Mouse (Mus musculus): ENCODE measurements around the gene Gm11172. TPM values are rescaled to one million over a fixed set of nuclear protein-coding genes. Genes with fewer than 3 reads are reported as not detected.

The Gm11172 gene
- polyA plus RNA-seq, 1 experiment from 2014 or later = not detected

- 87% methylated on average over 8 of the region's 8 CpGs for WGBS
Observed at GRCm38 (mm10) chr16:10773543-10773942, 39.2 kb upstream of the Gm11172 start.

GRCm38 (mm10) chr16:10774726-10775125 is 38.0 kb upstream of the Gm11172 start:
- WGBS = 73% methylated on average over 4 of the region's 4 CpGs

More at GRCm38 (mm10) chr16:10773543-10773942, 39.2 kb upstream of the Gm11172 start:
- Histone ChIP-seq H3K27me3 (ENCODE audit: control insufficient read depth, insufficient read depth, low read length) (no peaks in the 10 kb centered on the region), H3K9me3 (ENCODE audit: control insufficient read depth, low read length) (no peaks in the 10 kb centered on the region), H3K27ac (ENCODE audit: low read depth, low read length) (no peak overlapping the region), H3K36me3 (ENCODE audit: control insufficient read depth, insufficient read depth, low read length) (no peaks in the 10 kb centered on the region), H3K4me2 (replicated peaks; ENCODE audit: low read depth, low read length) (no peak overlapping the region), H3K9ac (ENCODE audit: low read depth, low read length) (no peak overlapping the region), H3K4me3 (ENCODE audit: low read length) (no peak overlapping the region), H3K4me1 (ENCODE audit: control insufficient read depth, insufficient read depth, low read length) (peaks cover 14% of the 10 kb centered on the region; the same call in 1 of the 2 replicates)
- no peak for ATAC-seq (ENCODE audit: low FRiP score, low TSS enrichment)

GRCm38 (mm10) chr16:10776322-10776721 is 36.4 kb upstream of the Gm11172 start:
- no peak for ATAC-seq (ENCODE audit: low FRiP score, low TSS enrichment)
- no peaks in the 10 kb centered on the region for H3K9me3 ChIP-seq (ENCODE audit: control insufficient read depth, low read length)
- no peaks in the 10 kb centered on the region for H3K27me3 ChIP-seq (ENCODE audit: control insufficient read depth, insufficient read depth, low read length)
- no peak overlapping the region for H3K9ac ChIP-seq (ENCODE audit: low read depth, low read length)
- H3K27ac ChIP-seq (ENCODE audit: low read depth, low read length) = no peak overlapping the region
- H3K4me3 ChIP-seq (ENCODE audit: low read length) = no peak overlapping the region
- H3K4me2 ChIP-seq (replicated peaks; ENCODE audit: low read depth, low read length) = no peak overlapping the region
- 23% methylated on average over 7 of the region's 7 CpGs for WGBS
- no peaks in the 10 kb centered on the region for H3K36me3 ChIP-seq (ENCODE audit: control insufficient read depth, insufficient read depth, low read length)
- peaks cover 7% of the 10 kb centered on the region; the same call in 1 of the 2 replicates for H3K4me1 ChIP-seq (ENCODE audit: control insufficient read depth, insufficient read depth, low read length)

More at GRCm38 (mm10) chr16:10774726-10775125, 38.0 kb upstream of the Gm11172 start:
- no peak overlapping the region for H3K27ac ChIP-seq (ENCODE audit: low read depth, low read length)
- H3K9ac ChIP-seq (ENCODE audit: low read depth, low read length) = no peak overlapping the region
- no peak for ATAC-seq (ENCODE audit: low FRiP score, low TSS enrichment)
- H3K4me3 ChIP-seq (ENCODE audit: low read length) = no peak overlapping the region
- H3K4me2 ChIP-seq (replicated peaks; ENCODE audit: low read depth, low read length) = no peak overlapping the region
- peaks cover 14% of the 10 kb centered on the region; the same call in 1 of the 2 replicates for H3K4me1 ChIP-seq (ENCODE audit: control insufficient read depth, insufficient read depth, low read length)
- H3K27me3 ChIP-seq (ENCODE audit: control insufficient read depth, insufficient read depth, low read length) = no peaks in the 10 kb centered on the region
- no peaks in the 10 kb centered on the region for H3K9me3 ChIP-seq (ENCODE audit: control insufficient read depth, low read length)
- no peaks in the 10 kb centered on the region for H3K36me3 ChIP-seq (ENCODE audit: control insufficient read depth, insufficient read depth, low read length)

- 58% methylated on average over 5 of the region's 5 CpGs for WGBS
- peaks cover 4% of the 10 kb centered on the region; the same call in 1 of the 2 replicates for H3K36me3 ChIP-seq (ENCODE audit: control insufficient read depth, insufficient read depth, low read length)
Observed at GRCm38 (mm10) chr16:10777579-10778160, 35.0 kb upstream of the Gm11172 start.

GRCm38 (mm10) chr16:10780631-10781120 is 32.0 kb upstream of the Gm11172 start:
- Histone ChIP-seq H3K27me3 (ENCODE audit: control insufficient read depth, insufficient read depth, low read length) (no peaks in the 10 kb centered on the region), H3K4me2 (replicated peaks; ENCODE audit: low read depth, low read length) (no peak overlapping the region), H3K4me1 (ENCODE audit: control insufficient read depth, insufficient read depth, low read length) (peaks cover 28% of the 10 kb centered on the region), H3K36me3 (ENCODE audit: control insufficient read depth, insufficient read depth, low read length) (peaks cover 4% of the 10 kb centered on the region; the same call in 1 of the 2 replicates), H3K9me3 (ENCODE audit: control insufficient read depth, low read length) (no peaks in the 10 kb centered on the region), H3K9ac (ENCODE audit: low read depth, low read length) (no peak overlapping the region), H3K4me3 (ENCODE audit: low read length) (no peak overlapping the region), H3K27ac (ENCODE audit: low read depth, low read length) (no peak overlapping the region)
- WGBS = 80% methylated on average over 5 of the region's 5 CpGs
- ATAC-seq (ENCODE audit: low FRiP score, low TSS enrichment) = no peak

More at GRCm38 (mm10) chr16:10777579-10778160, 35.0 kb upstream of the Gm11172 start:
- no peak overlapping the region for H3K27ac ChIP-seq (ENCODE audit: low read depth, low read length)
- no peak overlapping the region for H3K4me3 ChIP-seq (ENCODE audit: low read length)
- no peaks in the 10 kb centered on the region for H3K9me3 ChIP-seq (ENCODE audit: control insufficient read depth, low read length)
- H3K9ac ChIP-seq (ENCODE audit: low read depth, low read length) = no peak overlapping the region
- no peaks in the 10 kb centered on the region for H3K27me3 ChIP-seq (ENCODE audit: control insufficient read depth, insufficient read depth, low read length)
- no peak for ATAC-seq (ENCODE audit: low FRiP score, low TSS enrichment)
- no peak overlapping the region for H3K4me2 ChIP-seq (replicated peaks; ENCODE audit: low read depth, low read length)
- H3K4me1 ChIP-seq (ENCODE audit: control insufficient read depth, insufficient read depth, low read length) = peaks cover 15% of the 10 kb centered on the region

GRCm38 (mm10) chr16:10781862-10782371 is 30.8 kb upstream of the Gm11172 start:
- ATAC-seq (ENCODE audit: low FRiP score, low TSS enrichment) = no peak
- Histone ChIP-seq H3K36me3 (ENCODE audit: control insufficient read depth, insufficient read depth, low read length) (peaks cover 4% of the 10 kb centered on the region; the same call in 1 of the 2 replicates), H3K27me3 (ENCODE audit: control insufficient read depth, insufficient read depth, low read length) (no peaks in the 10 kb centered on the region), H3K4me3 (ENCODE audit: low read length) (no peak overlapping the region), H3K9me3 (ENCODE audit: control insufficient read depth, low read length) (no peaks in the 10 kb centered on the region), H3K9ac (ENCODE audit: low read depth, low read length) (no peak overlapping the region), H3K4me1 (ENCODE audit: control insufficient read depth, insufficient read depth, low read length) (peaks cover 27% of the 10 kb centered on the region), H3K27ac (ENCODE audit: low read depth, low read length) (no peak overlapping the region), H3K4me2 (replicated peaks; ENCODE audit: low read depth, low read length) (no peak overlapping the region)
- WGBS = 35% methylated on average over 9 of the region's 9 CpGs

- H3K4me2 ChIP-seq (replicated peaks; ENCODE audit: low read depth, low read length) = peak overlapping the region; percentile 97
- ATAC-seq (ENCODE audit: low FRiP score, low TSS enrichment) = no peak
- no peaks in the 10 kb centered on the region for H3K9me3 ChIP-seq (ENCODE audit: control insufficient read depth, low read length)
- peak overlapping the region; percentile 56; the same call in 1 of the 2 replicates for H3K4me3 ChIP-seq (ENCODE audit: low read length)
- no peaks in the 10 kb centered on the region for H3K27me3 ChIP-seq (ENCODE audit: control insufficient read depth, insufficient read depth, low read length)
- 53% methylated on average over 6 of the region's 6 CpGs for WGBS
- H3K9ac ChIP-seq (ENCODE audit: low read depth, low read length) = 0 out of 2 replicates have a peak overlapping the region, but pooled peaks have one; percentile 29
- H3K36me3 ChIP-seq (ENCODE audit: control insufficient read depth, insufficient read depth, low read length) = peaks cover 4% of the 10 kb centered on the region; the same call in 1 of the 2 replicates
- peaks cover 28% of the 10 kb centered on the region for H3K4me1 ChIP-seq (ENCODE audit: control insufficient read depth, insufficient read depth, low read length)
- H3K27ac ChIP-seq (ENCODE audit: low read depth, low read length) = no peak overlapping the region
Observed at GRCm38 (mm10) chr16:10782377-10783151, 30.2 kb upstream of the Gm11172 start.

GRCm38 (mm10) chr16:10783152-10783434 is 29.6 kb upstream of the Gm11172 start:
- Histone ChIP-seq H3K4me1 (ENCODE audit: control insufficient read depth, insufficient read depth, low read length) (peaks cover 28% of the 10 kb centered on the region), H3K4me2 (replicated peaks; ENCODE audit: low read depth, low read length) (peak overlapping the region; percentile 97), H3K27me3 (ENCODE audit: control insufficient read depth, insufficient read depth, low read length) (no peaks in the 10 kb centered on the region), H3K36me3 (ENCODE audit: control insufficient read depth, insufficient read depth, low read length) (peaks cover 4% of the 10 kb centered on the region; the same call in 1 of the 2 replicates), H3K9ac (ENCODE audit: low read depth, low read length) (peak overlapping the region; percentile 37; the same call in 1 of the 2 replicates), H3K27ac (ENCODE audit: low read depth, low read length) (no peak overlapping the region), H3K9me3 (ENCODE audit: control insufficient read depth, low read length) (no peaks in the 10 kb centered on the region), H3K4me3 (ENCODE audit: low read length) (peak overlapping the region; percentile 56; the same call in 1 of the 2 replicates)
- WGBS = 35% methylated on average over 1 of the region's 1 CpGs
- no peak for ATAC-seq (ENCODE audit: low FRiP score, low TSS enrichment)
